Mouse (Mus musculus): ENCODE data around the gene Tmem189.

The Tmem189 gene

DNA sequence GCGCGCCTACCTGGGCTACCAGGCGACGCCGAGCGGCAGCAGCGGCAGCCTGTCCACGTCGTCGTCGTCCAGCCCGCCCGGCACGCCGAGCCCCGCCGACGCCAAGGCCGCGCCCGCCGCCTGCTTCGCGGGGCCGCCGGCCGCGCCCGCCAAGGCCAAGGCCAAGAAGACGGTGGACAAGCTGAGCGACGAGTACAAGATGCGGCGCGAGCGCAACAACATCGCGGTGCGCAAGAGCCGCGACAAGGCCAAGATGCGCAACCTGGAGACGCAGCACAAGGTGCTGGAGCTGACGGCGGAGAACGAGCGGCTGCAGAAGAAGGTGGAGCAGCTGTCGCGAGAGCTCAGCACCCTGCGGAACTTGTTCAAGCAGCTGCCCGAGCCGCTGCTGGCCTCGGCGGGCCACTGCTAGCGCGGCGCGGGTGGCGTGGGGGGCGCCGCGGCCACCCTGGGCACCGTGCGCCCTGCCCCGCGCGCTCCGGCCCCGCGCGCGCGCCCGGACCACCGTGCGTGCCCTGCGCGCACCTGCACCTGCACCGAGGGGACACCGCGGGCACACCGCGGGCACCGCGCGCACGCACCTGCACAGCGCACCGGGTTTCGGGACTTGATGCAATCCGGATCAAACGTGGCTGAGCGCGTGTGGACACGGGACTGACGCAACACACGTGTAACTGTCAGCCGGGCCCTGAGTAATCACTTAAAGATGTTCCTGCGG is at the start of gene Tmem189:
Gene Tmem189 (minus strand): TSS at position 322 of the 718 bp plus-strand sequence.
- peak; percentile 49 to 67 for DNase-seq

DNA sequence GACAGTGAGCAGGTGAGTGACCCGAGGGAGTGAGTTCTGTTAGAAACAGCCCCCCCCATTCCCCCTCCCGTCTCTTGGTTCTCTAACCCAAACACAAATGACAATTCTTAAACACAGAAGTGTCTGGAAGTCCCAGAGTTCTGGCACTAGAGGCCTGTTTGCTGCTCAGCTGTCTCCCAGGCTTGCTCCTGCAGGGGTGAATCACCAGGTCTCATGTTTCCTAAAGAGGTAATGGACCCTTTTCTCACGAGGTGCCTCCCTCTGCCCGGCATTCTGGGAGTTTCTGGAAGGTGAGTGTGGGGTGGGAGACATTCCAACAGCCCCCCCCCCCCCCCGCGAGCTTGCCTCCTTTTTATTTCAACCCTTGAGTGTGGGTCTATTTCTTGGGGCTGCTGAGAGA is 49.4 kb upstream of the Tmem189 start:
- no peak for DNase-seq

DNA sequence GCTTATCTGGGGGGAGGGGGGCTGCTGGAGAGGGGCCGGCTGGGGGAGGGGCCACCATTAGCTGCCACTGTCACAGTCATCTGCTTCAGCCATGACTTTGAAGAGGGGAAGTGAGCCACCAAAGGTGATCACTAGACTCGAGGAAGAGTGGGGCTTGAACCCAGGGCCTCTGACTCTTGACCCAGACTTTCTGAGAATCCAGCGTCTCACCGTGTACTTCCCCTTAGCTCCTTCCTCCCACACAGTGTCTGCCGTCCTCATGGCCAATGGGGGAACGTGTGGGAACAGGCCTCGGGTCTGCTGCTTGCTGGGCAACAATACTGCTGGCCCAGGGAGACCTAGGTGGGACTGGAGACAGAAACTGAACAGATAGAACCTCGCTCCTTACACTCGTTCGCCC is 45.2 kb upstream of the Tmem189 start:
- DNase-seq, result no peak

DNA sequence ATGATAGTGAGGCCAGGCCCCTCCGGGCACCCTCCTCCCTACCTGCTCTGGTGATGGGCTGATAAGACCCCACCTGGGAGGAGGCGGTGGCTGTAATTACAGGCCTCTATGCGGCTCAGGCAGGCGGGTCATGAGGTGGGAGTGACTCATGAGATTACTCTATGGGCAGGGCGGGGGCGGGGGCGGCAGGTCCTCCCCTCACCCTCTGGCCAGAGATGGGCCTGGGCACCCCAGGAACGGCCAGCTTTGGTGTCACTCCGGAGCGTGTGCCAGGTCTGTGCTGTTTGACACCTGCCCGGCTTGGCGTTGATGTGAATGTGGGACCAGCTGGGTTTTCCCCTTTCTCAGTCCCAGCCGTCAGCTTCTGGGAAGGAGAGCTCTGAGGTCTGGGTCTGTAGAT is 41.5 kb upstream of the Tmem189 start:
- DNase-seq, result no peak

DNA sequence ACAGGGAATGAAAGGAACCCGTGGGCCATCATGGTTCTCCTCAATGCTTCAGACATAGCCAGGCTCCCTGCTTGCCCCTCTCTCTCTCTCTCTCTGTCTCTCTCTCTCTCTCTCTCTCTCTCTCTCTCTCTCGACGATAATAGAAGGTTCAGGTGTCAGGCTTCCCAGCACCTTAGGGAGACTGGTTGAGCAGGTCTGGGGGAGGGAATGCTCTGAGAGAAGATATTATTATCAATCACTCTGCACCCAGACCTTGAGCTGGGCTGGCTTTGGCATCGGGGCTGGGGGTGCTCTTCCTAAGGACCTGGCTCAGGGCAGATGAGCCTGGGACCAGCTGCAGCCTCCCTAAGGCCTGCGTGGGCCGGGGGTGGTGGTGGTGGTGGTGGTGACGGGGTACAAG is 40.4 kb upstream of the Tmem189 start:
- DNase-seq, result no peak

DNA sequence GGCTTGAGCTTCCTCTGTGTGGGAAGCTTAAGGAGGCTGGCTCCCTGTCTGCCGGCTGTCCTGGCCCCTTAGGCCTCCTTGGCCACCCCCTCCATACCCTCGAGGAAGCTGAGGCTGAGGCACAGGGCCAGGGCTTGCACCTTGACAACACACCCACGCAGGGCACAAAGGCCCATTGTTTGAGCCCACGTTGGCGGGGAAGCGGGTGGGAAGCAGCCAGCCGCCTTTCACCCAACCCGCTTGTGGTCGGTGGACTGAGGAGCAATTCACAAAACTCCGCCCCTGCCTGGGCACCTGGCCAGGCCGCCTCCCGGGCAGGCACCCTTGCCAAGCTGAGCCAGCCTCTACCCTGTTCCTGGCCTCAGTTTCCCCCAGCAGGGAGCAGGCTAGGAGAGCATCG is 37.5 kb upstream of the Tmem189 start:
- peak in 1 of 2 experiments; percentile 21 for DNase-seq

DNA sequence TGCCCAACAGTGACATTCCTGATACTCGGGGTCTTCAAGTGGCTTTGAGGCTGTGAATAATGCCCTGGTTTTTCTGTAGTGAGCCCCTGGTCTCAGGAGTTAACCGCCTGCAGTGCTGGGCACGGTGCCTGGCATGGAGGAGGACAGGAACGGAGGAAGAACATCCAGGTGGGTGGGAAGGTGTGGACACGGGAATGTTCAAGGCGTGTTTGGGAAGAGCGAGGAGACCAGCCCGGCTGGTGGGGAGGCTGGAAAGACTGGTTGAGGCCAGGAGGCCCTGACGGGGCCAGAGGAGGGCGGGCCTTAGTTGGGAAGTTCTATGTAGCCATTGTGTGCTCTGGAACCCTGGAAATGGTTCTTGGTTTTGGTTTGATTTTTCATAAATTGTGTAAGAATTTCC is 36.3 kb upstream of the Tmem189 start:
- DNase-seq, result no peak

DNA sequence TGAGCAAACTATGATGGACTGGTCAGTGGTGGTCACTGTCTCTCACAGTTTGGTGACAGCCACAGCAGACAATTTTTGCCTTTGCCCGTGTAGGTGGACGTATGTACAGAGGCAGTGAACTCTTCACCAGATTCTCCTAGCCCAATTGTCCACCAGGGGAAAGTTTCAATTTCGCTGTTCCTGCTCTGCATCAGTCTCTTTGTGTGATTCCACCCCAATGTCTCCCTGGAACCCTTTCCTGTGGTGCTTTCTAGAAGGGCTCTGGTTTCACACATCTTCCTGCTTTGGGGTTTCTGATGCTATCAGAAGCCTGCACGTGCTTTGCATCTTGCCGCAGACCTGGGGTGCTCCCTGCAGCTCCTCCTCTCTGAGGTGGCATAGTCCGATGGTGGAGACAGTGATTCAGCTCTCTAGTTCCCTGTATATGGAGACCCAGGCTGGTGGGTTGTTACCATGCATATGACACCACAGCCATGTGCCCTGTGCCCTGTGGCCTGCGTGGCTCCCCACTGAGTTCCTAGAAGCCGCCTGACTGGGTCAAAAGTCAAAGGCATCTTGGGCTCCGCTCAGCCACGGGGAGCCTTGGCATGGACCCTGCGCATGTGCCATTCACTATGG is 34.1 kb upstream of the Tmem189 start:
- peak; percentile 21 to 48 for DNase-seq

DNA sequence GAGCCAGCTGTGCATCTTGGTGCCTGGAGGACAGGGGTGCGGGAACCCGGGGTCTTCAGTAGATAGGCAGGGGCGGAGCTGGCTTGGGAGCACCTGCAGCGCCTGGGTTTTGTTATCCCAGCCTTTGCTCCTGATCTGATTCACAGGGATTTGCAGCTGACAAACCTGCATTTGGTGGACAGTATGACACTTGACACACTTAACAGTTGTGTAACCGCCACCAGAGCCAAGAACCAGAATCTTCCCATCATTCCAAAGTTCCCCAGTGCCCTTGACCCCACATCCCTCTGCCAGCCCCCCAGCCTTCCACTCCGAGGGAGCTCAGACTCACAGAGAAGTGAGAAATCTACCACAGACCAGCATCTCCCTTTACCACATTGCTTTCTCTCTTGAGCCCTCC is 32.9 kb upstream of the Tmem189 start:
- DNase-seq, result no peak

DNA sequence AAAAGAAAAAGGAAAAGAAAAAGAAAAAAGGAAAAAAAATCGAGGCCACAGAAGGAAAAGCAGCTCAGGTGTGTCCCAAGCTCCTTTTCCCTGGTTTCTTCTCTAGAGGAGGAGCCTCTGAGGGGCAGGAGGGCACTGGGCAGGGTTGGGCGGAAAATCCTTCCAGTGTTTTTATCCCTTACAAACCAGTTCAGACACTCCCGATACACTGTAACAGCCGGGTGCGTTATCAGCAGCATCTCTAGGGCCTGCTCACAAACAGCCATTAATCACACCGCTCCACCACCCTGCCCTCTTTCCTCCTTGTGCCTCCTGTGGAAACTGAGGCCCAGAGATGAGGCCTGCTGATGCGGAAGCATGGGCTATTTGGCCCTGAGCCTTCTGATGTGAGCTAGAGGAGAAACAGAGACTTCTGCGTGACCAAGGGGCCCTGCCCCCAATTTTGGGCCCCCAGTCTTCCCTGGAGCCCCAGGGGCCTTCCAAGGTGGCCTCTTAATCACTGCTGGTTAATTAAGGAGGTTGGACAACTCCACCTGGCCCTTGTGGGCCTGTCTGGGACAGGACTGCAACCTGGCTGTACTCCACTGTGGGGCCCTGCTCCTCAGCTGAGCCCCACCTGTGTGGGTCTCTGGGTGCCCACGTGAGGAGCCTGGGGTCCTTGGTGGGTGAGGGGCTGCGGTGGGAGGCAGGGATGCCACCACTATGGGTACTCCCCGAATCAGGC is 31.7 kb upstream of the Tmem189 start:
- DNase-seq, result no peak

DNA sequence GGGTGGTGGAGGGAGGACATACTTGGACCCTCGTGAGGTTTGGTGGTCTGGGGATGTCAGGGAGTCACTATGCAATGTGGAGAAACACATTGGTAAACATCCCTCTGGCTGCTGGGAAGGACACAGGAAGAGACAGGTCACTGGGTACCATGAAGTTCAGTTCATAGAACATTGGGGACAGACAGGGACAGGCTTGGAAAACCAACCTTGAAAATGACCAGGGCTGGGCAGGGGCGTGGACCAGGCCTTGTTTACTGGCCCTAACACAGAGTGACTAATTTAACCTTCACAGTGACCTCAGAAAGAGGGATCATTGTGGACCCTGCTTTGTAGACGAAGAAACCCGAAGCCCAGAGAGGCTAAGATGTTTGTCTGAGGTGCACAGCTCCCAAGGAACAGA is 29.9 kb upstream of the Tmem189 start:
- no peak for DNase-seq

DNA sequence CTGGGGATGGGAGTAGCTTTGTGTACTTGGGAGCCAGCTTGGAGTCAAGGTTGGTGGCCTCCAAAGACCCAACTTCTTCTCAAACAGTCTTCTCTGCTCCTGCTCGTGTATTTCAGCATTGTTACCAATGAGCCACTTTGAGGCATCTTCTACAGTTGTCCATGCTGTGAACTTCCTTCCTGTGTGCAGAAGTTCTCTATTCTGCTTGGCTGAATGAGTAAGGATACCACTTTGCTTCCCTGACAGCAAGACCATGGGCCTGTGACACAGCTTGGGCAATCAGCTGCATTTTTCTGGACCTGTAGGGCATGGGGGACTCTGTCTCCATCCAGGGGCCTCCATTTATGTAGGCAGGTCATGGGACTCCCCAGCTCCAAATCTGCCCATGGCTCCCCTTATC is 27.6 kb upstream of the Tmem189 start:
- no peak for DNase-seq

DNA sequence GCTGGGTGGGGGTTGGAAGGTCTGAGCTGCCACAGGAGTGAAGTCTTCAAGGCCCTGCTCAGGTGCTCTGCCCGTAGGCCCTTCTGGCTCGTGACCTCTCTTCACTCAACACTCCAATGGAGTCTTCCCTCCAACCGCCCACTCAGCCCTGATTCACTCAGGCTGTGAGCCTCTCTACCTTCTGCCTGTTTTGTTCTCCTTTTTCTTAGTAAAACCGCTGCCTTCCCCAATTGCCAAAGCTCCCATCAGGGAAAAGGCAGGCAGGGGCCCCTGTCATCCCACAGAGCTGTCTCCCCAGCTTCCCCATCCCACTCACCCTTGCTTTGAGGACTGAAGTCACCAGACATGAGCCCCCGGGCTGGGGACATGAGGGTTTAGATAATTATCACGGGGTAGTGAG is 25.4 kb upstream of the Tmem189 start:
- DNase-seq, result no peak

DNA sequence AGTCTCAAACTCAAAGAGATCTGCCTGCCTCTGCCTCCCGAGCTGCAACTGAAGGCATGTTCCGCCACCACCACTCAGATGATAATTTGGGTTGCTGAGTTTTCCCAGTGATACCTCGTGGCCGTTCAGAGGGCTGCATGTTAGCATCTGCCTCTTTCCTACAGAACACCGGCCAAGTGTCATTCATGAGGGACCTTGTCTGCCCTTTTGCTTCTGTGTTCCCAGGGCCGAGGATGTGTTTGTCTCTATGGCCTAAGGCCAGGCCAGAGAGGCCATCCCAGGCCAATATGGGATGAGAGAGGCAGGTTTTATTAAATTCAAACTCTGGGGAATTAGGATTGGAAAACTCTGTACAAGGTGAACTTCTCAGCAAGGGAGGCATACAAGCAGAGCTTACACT is 24.7 kb upstream of the Tmem189 start:
- DNase-seq, result no peak

DNA sequence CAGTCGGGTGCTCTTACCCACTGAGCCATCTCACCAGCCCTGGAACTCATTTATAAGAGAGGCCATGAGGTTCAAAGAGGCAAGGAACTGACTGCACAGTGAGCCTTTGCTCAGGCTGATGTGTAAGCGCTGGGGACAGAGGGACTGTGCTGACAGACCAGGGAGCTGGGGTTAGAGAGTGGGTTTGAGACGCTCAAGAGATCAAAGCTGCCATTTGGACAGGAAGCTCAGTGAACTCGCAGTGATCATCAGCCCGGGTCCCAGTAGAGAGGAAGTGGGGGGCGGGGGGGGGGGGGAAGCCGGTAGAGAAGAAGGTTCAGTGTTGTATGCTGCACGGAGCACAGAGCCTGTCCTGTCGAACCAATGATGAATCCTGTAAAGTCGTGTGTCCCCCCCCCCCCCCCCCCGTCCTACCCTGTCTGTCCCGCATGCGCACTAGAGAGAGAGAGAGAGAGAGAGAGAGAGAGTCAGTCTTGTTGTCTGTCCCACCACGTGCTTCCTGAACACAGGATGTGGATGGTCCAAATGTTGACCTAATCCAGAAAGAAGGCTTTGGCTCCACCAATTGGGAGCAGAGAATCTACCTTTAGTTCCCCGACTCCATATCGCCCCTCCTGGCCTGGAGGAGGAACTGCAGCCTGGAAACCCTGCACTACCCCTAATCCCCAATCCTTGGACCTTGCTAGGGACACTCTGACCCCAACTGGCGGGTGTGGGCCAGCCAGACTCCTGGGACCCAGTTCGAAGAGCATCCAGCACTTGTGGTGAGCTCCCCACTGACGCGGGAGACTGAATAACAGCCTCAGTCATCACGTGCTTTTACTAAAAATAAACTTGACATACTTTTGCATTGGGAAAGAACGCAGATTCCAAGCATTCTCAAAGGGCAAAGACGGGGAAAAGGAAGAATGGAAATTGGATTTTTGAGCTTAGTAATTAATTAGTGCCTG is 23.5 kb upstream of the Tmem189 start:
- peak; percentile 19 to 28 for DNase-seq

DNA sequence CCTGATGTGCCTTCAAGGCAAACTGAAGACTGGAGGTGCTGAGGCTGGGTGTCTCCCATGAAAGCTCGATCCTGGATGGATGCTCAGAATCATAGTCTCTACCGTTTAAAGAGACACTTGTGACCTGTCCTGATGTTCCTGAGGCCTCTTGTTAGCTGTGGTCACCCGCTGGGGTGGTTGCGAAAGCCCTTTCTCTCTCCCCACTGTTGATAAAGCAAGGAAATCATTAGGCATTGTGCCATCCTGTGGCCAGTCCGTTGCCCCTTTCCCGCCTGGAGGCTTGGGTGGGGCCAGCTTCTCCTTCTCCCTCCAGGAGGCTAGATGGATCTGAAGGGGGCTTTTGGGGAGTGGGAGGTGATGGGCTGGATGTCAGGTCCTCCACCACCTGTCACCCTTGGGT is 21.0 kb upstream of the Tmem189 start:
- no peak for DNase-seq

DNA sequence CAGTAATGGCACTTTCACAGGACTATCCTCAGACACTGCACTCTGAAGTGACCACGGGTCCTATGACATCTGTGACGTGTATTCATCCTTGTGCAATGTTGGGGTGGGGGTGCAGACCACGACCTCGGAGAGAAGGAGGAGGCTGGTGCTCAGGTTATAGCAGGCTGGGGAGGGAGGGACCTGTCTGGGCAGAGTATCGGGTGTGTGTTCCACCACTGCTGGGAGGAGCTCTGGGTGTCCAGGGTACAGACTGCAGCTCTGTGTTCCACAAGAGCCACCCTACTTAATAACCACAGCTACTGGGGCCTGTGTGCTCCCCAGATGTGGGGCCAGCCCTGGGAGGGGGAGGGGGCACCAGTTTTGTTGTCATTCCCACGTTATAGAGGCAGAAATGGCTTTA is 20.3 kb upstream of the Tmem189 start:
- DNase-seq, result no peak

DNA sequence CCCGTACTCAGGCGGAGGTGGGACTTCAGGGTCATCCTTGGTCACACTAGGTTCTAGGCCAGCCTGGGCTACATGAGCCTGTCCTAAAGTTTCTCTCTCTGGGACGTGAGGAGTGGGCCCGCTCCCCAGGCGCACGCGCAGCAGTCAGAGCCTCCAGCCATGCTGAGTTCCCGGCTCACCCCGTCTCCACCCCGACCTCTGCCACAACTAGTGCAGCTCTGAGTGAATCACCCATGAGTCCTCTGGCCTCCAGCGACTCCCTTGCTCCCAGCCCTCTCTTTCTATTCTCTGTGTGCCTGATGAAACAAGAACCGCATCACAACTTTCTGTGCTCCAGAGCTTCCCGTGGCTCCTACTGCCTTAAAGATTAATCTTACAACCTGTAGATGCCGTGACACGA is 18.8 kb upstream of the Tmem189 start:
- DNase-seq, result no peak

DNA sequence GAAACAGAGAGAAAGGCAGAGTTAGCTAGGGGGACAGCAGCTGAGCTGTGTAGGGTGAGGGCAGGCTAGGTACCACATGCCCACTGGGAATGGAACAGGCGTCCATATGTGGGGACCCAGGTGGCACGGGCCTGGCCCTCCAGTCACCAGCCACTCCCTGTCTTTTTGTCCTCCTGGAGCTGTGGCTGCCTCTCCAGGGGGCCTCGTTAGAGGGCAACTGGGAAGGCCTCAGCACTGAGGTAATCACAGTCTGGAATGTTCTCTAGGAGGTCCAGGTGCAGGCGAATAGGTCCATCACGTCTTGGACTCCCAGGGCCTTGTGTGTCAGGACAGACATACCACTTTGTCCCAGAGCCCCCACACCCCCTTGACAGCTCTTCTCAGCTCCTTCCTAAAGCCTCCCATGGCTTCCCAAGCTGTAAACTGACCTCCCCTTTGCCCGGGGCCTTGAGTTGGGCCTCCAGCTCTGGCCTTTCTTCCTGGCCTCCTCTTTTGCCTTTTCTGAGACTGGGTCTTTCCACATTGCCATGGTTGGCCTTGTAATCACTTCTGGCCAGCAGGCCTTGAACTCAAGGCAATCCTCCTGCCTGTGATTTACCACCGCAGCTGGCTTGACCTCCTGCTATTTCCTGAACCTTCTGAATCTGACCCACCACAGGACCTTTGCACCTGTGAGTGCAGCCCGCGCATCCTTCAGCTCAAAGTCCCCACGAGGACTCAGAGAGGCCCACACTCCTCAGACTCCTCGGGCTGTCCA is 16.7 kb upstream of the Tmem189 start:
- no peak for DNase-seq

DNA sequence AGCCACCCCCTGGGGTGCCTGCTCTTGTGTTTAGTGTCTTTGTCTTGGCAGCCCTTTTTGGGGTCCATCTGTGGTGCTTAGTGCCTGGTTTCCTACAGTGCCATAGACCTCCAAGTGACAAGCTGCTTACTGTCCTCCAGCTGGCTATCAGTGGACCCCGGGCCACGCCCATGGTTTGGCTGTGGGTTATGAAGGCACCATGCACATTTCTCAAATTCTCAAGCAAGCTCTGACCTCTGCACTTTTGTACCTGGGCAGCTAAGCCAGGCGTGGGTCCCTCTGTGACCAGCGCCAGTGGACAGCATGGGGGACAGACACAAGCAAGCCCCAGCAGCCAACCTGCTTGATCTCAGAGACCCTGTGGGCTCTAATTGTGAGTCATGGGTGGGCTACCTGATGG is 14.8 kb upstream of the Tmem189 start:
- DNase-seq, result no peak

DNA sequence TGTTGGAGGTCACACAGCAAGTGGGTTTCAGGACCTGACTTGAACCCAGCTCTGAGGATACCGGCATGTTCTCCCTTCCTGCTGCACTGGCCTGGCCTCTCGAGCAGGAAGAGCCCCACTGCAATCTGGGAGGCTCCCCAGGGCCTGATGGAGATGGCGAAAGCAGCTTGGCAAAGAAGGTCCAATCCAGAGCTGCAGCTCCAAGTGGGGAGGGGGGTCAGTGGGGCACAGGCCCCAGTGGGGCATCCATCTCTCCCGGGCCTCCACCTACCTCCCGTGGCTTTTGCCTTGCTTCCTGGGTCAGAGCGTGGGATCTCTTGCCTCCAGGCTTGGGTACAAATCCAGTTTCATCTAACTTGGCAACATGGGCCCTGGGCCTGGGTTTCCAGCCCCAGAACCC is 12.5 kb upstream of the Tmem189 start:
- no peak for DNase-seq

DNA sequence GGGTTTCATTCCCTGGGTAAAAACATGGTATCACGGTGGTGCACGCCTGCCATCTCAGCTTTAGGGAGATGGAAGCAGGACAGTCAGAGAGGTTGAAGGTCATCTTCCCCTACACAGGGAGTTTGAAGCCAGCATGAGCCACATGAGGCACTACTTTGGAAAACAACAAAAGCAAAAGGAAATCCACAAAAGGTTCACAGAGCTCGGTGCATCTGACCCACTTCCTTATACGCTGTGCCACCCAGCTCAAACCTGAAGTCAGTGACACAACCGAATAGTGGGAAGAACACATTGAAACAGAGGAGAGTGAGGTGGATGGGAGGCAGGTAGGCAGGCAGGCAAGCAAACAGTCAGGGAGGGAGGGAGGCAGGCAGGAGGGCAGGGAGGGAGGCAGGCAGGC is 11.8 kb upstream of the Tmem189 start:
- no peak for DNase-seq
